Mouse (Mus musculus): ENCODE results near the gene Klk10.

DNA sequence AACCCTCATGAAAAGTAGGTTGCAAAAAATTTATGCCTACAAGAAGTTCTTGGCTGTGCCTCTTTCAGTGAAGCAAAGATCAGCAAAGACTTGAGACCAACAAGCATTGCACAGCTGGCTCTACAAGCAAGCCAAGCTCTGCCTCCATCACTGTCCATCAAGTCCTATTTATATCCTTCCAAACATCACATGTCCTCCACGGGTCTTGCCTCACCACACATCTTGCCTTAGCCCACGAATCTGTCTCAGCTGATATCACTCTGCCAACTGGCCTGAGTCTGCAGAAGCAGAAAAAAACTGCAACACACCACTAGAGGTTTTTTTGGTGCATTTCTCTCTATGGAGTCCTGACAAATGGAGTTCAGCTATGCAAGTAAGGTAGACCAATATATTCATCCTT lies 28.0 kb upstream of the Klk10 start:
- no peak for TF ChIP-seq POLR2A (IDR thresholded peaks at IDR 0.05; ENCODE audit: extremely low read depth, insufficient read depth, low read length)
- TF ChIP-seq CTCF (IDR thresholded peaks at IDR 0.05; ENCODE audit: extremely low read depth, insufficient read depth, low read length), result no peak

Data from cortical plate, adult 2 months (tissue).